Mouse (Mus musculus): Measurements from ENCODE around the gene Aph1b. TPM values are rescaled to one million over a fixed set of nuclear protein-coding genes. Genes with fewer than 3 reads are reported as not detected.

The Aph1b gene
- polyA plus RNA-seq, 1 experiment from 2014 or later = 22.5 TPM

- Histone ChIP-seq H3K27me3 (no peaks in the 10 kb centered on the region), H3K36me3 (no peaks in the 10 kb centered on the region), H3K4me3 (no peak overlapping the region), H3K27ac (no peak overlapping the region), H3K4me2 (no peak overlapping the region), H3K9ac (no peak overlapping the region), H3K4me1 (replicated peaks) (peaks cover 12% of the 10 kb centered on the region), H3K9me3 (no peaks in the 10 kb centered on the region)
- ATAC-seq (ENCODE audit: low FRiP score) = no peak
- 95% methylated on average over 2 of the region's 2 CpGs for WGBS
Observed at GRCm38 (mm10) chr9:66735122-66735521, 60.2 kb downstream of the Aph1b start.

GRCm38 (mm10) chr9:66734568-66734967, 60.7 kb downstream of the Aph1b start:
- H3K4me3 ChIP-seq = no peak overlapping the region
- no peaks in the 10 kb centered on the region for H3K36me3 ChIP-seq
- H3K9ac ChIP-seq = no peak overlapping the region
- no peak overlapping the region for H3K4me2 ChIP-seq
- H3K27me3 ChIP-seq = no peaks in the 10 kb centered on the region
- WGBS = 84% methylated on average over 6 of the region's 6 CpGs
- H3K4me1 ChIP-seq (replicated peaks) = peaks cover 12% of the 10 kb centered on the region
- no peaks in the 10 kb centered on the region for H3K9me3 ChIP-seq
- ATAC-seq (ENCODE audit: low FRiP score) = no peak
- H3K27ac ChIP-seq = no peak overlapping the region

DNA sequence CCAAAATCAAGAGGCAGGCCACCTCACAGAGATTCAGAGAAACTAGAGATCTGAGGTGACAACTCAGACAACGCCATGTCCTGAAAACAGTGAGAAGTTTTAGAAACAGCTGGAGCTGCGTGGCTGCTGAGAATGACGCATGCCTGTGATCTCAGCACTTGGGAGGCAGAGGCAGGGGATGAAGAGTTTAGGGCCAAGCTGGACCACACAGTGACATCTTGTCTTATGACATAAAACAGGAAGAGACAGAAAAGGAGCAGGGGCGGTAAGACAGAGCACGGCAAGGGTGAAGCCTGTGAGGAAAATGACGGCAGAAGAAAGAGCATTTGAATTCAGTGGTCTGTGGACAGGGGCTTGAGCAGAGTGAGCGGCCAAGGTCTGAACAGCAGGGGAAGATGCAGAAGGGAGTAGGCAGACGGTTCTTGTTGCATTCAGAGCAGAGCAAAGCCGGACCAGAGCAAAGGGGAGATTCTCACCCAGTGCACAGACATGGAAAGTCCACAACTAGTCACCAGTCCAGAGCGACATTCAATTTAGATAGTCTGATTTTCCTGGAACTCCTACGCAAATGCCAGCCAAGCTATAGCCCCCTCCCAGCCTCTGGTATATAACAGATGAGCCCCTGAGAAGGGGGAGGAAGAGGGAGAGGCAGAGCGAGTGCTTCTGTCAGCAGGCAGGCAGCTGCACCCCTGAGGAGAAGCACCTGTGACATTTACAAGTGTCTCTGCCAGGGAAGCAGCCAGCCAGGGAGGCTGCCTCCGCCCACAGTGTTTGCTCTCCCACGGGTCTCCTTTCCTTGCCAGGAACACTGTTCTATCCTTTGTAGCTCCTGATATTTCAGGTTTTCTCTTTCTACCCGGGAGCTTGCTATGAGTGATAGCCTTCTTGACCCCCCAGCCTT, 62.2 kb downstream of the Aph1b start:
- H3K36me3 ChIP-seq = no peaks in the 10 kb centered on the region
- no peak overlapping the region for H3K4me2 ChIP-seq
- no peak overlapping the region for H3K4me3 ChIP-seq
- no peak overlapping the region for H3K27ac ChIP-seq
- peaks cover 12% of the 10 kb centered on the region for H3K4me1 ChIP-seq (replicated peaks)
- WGBS = 38% methylated on average over 15 of the region's 15 CpGs
- H3K9ac ChIP-seq = no peak overlapping the region
- ATAC-seq (ENCODE audit: low FRiP score) = no peak
- H3K9me3 ChIP-seq = no peaks in the 10 kb centered on the region
- H3K27me3 ChIP-seq = no peaks in the 10 kb centered on the region

DNA sequence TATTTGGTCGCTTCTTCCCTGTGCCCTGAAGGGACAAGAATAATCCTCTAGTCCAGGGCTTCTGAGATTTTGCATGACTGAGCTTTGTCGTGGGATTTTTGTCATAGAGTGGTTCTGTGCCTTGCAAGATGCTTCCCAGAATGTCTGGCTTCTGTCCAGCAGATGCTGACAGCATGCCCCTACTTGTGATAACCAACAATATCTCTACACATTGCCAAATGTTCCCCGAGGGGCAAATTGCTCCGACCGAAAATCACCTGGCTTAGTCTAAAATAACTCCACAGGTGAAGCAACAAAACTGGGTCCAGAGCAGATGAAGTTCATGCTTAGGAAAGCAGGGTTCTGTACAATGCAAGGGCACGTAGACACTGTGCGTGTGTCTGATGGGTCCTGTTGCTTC, 64.0 kb downstream of the Aph1b start:
- ATAC-seq (ENCODE audit: low FRiP score) = no peak
- 85% methylated on average over 7 of the region's 7 CpGs for WGBS
- H3K4me1 ChIP-seq (replicated peaks) = peaks cover 12% of the 10 kb centered on the region
- H3K27ac ChIP-seq = no peak overlapping the region
- H3K4me3 ChIP-seq = no peak overlapping the region
- H3K9ac ChIP-seq = no peak overlapping the region
- no peak overlapping the region for H3K4me2 ChIP-seq
- no peaks in the 10 kb centered on the region for H3K9me3 ChIP-seq
- H3K36me3 ChIP-seq = no peaks in the 10 kb centered on the region
- no peaks in the 10 kb centered on the region for H3K27me3 ChIP-seq

- WGBS = 72% methylated on average over 3 of the region's 3 CpGs
- Histone ChIP-seq H3K27ac (no peak overlapping the region), H3K4me3 (no peak overlapping the region), H3K9me3 (no peaks in the 10 kb centered on the region), H3K4me2 (no peak overlapping the region), H3K4me1 (replicated peaks) (peaks cover 12% of the 10 kb centered on the region), H3K9ac (no peak overlapping the region), H3K36me3 (no peaks in the 10 kb centered on the region), H3K27me3 (no peaks in the 10 kb centered on the region)
- no peak for ATAC-seq (ENCODE audit: low FRiP score)
Observed at GRCm38 (mm10) chr9:66730556-66730955, 64.7 kb downstream of the Aph1b start.

DNA sequence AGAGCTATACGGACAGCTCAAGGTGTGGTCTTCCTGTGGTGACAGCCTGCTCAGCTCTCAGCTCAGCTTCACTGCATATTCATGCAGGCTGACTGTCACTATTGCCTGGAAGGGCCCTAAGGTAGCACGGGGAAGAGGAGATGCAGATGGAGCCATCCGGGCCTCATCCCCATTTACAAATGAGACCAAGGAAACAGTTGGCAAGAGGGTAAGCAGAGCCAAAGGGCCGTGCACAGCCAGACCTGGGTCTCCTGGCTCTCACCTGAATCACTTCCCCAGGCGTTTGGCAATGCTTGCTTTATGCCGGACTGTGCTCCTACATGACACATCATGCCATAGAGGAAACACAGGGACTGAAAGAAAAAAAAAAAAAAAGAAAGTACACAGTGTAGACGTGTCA, 68.0 kb downstream of the Aph1b start:
- WGBS = 73% methylated on average over 7 of the region's 7 CpGs
- Histone ChIP-seq H3K9ac (no peak overlapping the region), H3K9me3 (no peaks in the 10 kb centered on the region), H3K27me3 (no peaks in the 10 kb centered on the region), H3K27ac (no peak overlapping the region), H3K36me3 (no peaks in the 10 kb centered on the region), H3K4me2 (no peak overlapping the region), H3K4me3 (no peak overlapping the region), H3K4me1 (replicated peaks) (peaks cover 9% of the 10 kb centered on the region)
- no peak for ATAC-seq (ENCODE audit: low FRiP score)

DNA sequence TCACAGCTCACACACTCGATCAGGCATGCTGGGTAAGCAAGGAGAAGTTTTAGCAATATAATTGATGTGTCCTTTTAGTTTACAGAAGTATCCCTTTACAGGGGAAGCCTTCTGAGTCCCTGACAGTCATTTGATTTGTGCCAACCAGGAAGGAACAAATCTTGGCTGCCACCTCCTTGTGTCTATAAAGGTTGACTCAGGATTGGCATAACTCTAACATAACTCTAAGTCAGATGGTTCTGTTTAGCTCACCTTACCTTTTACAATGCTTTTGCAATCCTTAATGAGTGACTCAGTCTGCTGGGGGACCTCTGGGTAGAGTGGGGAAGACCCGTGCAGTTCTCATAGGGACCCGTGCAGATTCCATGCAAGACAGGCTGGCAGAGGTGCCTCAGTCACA, 69.7 kb downstream of the Aph1b start:
- no peak overlapping the region for H3K27ac ChIP-seq
- 91% methylated on average over 3 of the region's 3 CpGs for whole genome bisulfite sequencing
- no peaks in the 10 kb centered on the region for H3K9me3 ChIP-seq
- H3K9ac ChIP-seq = no peak overlapping the region
- no peak overlapping the region for H3K4me3 ChIP-seq
- no peaks in the 10 kb centered on the region for H3K36me3 ChIP-seq
- no peak for ATAC-seq (ENCODE audit: low FRiP score)
- no peaks in the 10 kb centered on the region for H3K27me3 ChIP-seq
- H3K4me2 ChIP-seq = no peak overlapping the region
- H3K4me1 ChIP-seq (replicated peaks) = peaks cover 9% of the 10 kb centered on the region

Other genes with a start within 250 kb of the Aph1b start
- 89.8 and 94.3 TPM in 2 replicates for gene Usp3, start 202.3 kb downstream of the Aph1b start, polyA plus RNA-seq (2015; fragmentation: Nextera tagmentation; extraction: Ambion mirVana)
- 3.3 and 6.4 TPM in 2 replicates for gene Car12, start 81.8 kb downstream of the Aph1b start, polyA plus RNA-seq (2015; fragmentation: Nextera tagmentation; extraction: Ambion mirVana)
- gene Gm10647, start 1.5 kb upstream of the Aph1b start, polyA plus RNA-seq (2015; fragmentation: Nextera tagmentation; extraction: Ambion mirVana) = 0.40 and 0.67 TPM in 2 replicates
- 4.0 and 5.4 TPM in 2 replicates for gene Aph1c, start 39.2 kb upstream of the Aph1b start, polyA plus RNA-seq (2015; fragmentation: Nextera tagmentation; extraction: Ambion mirVana)
- gene Rab8b, start 124.2 kb upstream of the Aph1b start, polyA plus RNA-seq (2015; fragmentation: Nextera tagmentation; extraction: Ambion mirVana) = 37.6 and 38.4 TPM in 2 replicates
- 291 and 315 TPM in 2 replicates for gene Rps27l, start 150.6 kb upstream of the Aph1b start, polyA plus RNA-seq (2015; fragmentation: Nextera tagmentation; extraction: Ambion mirVana)
- 12.2 and 12.8 TPM in 2 replicates for gene Lactb, start 180.0 kb upstream of the Aph1b start, polyA plus RNA-seq (2015; fragmentation: Nextera tagmentation; extraction: Ambion mirVana)

Data from hindbrain, embryonic 13.5 days (tissue).